Mouse (Mus musculus) heart, embryonic 13.5 days (tissue): ENCODE measurements around the gene Haao. TPM values are rescaled to one million over a fixed set of nuclear protein-coding genes. Genes with fewer than 3 reads are reported as not detected.

ENCODE experiments used
- ATAC-seq: fragments of 200-750 bp; cut with Nextera tagmentation; 2 replicates; pipeline ENCODE4 v1.8.0; 2017; ENCODE audit warnings: moderate TSS enrichment; ENCODE audit not compliant: insufficient number of reproducible peaks, low FRiP score, low TSS enrichment; ENCODE audit errors: extremely low read depth
- H3K27ac ChIP-seq: fragments of 300-500 bp; sonication (generic); replicated peaks from 2 replicates; pipeline ENCODE4 v1.5.1; 2015; ENCODE audit warnings: moderate library complexity, mild to moderate bottlenecking, inconsistent platforms
- H3K27me3 ChIP-seq: fragments of 300-500 bp; sonication (generic); replicated peaks from 2 replicates; pipeline ENCODE4 v1.6.1; 2015; ENCODE audit warnings: mild to moderate bottlenecking, inconsistent platforms
- H3K36me3 ChIP-seq: fragments of 300-500 bp; sonication (generic); 2 replicates; pipeline ENCODE4 v1.6.1; 2015; ENCODE audit warnings: mild to moderate bottlenecking, inconsistent platforms
- H3K4me1 ChIP-seq: fragments of 300-500 bp; sonication (generic); 2 replicates; pipeline ENCODE4 v1.6.1; 2015; ENCODE audit warnings: inconsistent platforms
- H3K4me2 ChIP-seq: fragments of 300-500 bp; sonication (generic); 2 replicates; pipeline ENCODE4 v1.6.1; 2015; ENCODE audit warnings: inconsistent platforms, mild to moderate bottlenecking, moderate library complexity
- H3K4me3 ChIP-seq: fragments of 300-500 bp; sonication (generic); 2 replicates; pipeline ENCODE4 v1.5.1; 2015; ENCODE audit warnings: moderate library complexity, mild to moderate bottlenecking, inconsistent platforms
- H3K9ac ChIP-seq: fragments of 300-500 bp; sonication (generic); 2 replicates; pipeline ENCODE4 v1.6.1; 2015; ENCODE audit warnings: inconsistent platforms, mild to moderate bottlenecking, moderate library complexity
- H3K9me3 ChIP-seq: fragments of 300-500 bp; sonication (generic); 2 replicates; pipeline ENCODE4 v1.6.1; 2016; ENCODE audit warnings: inconsistent platforms
- WGBS: fragments of 180-500 bp; shearing (Covaris S2); methylation state at CpG from one replicate; pipeline ENCODE4 v1.1.7; 2015; ENCODE audit warnings: mixed read lengths; 5-methylcytosine and 5-hydroxymethylcytosine counted together
- polyA plus RNA-seq: library from polyadenylated mRNA; unstranded; fragments of >200 nt; fragmentation: Nextera tagmentation; extraction: Ambion mirVana; gene quantifications from 2 replicates; pipeline ENCODE4 v1.2.1, GENCODE M21; 2015

The Haao gene
- polyA plus RNA-seq, 1 experiment from 2014 or later: 0.19 TPM

DNA sequence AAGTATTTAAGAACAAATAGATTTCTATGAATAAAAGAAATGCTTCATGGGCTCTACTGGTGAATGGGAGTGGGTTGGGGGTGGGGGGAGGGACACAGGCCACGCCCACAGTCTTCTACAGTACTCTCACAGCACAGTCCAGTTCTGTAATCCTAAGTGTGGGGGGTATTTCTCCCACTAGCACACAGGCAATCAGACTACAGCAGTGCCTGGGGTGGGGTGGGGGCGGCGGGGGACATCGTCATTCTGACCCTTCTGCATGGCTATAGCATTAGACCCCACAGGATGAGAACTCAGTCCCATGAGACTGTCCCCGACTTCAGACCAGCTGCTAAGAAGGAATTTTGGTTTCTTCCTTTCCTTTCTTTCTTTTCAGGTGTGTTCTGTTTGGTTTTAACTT lies 2.0 kb upstream of the Haao start:
- H3K4me3 ChIP-seq: no peak overlapping the region
- 0 out of 2 replicates have a peak, but pooled peaks cover 13% of the 10 kb centered on the region for H3K27me3 ChIP-seq
- peaks cover 2% of the 10 kb centered on the region; the same call in 1 of the 2 replicates for H3K4me1 ChIP-seq
- no peak for ATAC-seq
- 62% methylated on average over 5 of the region's 5 CpGs for WGBS
- H3K4me2 ChIP-seq: no peak overlapping the region
- no peaks in the 10 kb centered on the region for H3K36me3 ChIP-seq
- no peak overlapping the region for H3K27ac ChIP-seq
- no peak overlapping the region for H3K9ac ChIP-seq
- H3K9me3 ChIP-seq: no peaks in the 10 kb centered on the region

DNA sequence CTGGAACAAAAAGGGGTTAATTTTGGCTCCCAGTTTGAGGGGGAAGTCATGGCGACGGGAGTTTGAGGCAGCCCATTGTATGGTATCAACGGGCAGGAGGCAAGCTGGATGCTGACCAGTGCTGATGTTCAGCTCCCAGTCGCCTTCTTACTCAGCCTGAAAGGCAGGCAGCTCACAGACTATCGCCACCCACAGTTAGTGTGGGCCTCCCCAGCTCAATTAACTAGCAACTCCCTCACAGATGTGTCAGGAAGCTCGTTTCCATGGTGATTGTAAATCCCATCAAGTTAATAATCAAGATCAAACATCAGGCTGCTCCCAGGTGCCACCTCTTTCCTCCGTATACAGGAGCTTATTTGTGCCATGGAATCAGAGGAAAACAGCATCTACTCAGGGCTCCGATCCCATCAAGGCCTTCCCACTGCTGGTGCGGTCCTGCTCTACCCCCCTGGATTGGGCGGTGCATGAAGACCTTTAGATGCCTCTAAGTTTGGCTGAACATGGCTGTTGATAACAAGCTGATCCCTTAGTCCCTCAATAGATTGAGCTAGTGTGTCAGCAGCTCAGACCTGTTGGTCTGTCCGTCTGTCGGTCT lies 1.4 kb upstream of the Haao start:
- WGBS: 63% methylated on average over 12 of the region's 12 CpGs
- Histone ChIP-seq H3K9ac (no peak overlapping the region), H3K9me3 (no peaks in the 10 kb centered on the region), H3K4me3 (no peak overlapping the region), H3K27ac (no peak overlapping the region), H3K4me1 (peaks cover 2% of the 10 kb centered on the region; the same call in 1 of the 2 replicates), H3K27me3 (0 out of 2 replicates have a peak, but pooled peaks cover 13% of the 10 kb centered on the region), H3K36me3 (no peaks in the 10 kb centered on the region), H3K4me2 (no peak overlapping the region)
- no peak for ATAC-seq

DNA sequence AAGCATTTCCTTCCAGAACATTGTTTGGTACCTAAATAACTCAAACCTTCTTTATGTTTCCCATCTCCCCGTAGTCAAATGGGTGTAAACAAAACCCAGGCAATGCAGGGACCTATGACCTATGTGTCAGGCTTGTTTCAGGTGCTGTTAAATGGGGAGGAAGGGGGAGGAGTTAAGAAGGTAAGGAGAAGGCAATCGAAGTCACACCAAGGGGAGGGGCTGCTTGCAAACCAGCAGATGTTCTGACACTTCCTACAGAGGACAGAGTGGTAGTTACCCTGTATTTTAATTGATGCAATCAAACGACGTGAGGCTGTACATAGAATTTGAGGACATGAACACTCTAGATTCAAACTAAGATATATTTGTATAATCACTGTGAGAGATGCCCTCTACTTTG lies 719 bp upstream of the Haao start:
- H3K4me1 ChIP-seq: peaks cover 7% of the 10 kb centered on the region
- WGBS: 60% methylated on average over 4 of the region's 4 CpGs
- no peak for ATAC-seq
- no peak overlapping the region for H3K4me3 ChIP-seq
- no peaks in the 10 kb centered on the region for H3K9me3 ChIP-seq
- no peaks in the 10 kb centered on the region for H3K36me3 ChIP-seq
- H3K27ac ChIP-seq: no peak overlapping the region
- 0 out of 2 replicates have a peak, but pooled peaks cover 13% of the 10 kb centered on the region for H3K27me3 ChIP-seq
- H3K9ac ChIP-seq: no peak overlapping the region
- H3K4me2 ChIP-seq: no peak overlapping the region

DNA sequence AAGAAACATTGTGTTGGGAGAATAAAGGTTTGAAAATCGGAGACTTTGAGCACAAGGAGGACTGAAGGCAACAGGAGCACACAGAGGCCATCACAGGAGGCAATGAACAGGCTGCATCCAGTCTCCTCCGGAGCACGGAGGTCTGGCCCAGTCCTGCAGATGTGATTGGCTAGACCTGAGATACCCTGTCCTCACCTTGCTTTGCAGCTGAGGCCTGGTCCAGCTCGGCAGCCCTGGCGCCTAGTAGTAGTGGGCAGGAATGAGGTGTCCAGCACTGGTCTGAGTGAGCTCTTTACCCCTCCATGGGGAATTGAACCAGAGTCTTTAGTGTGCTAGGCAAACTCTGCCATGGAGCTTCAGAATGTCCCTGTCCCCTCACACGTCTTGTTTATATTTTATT lies 663 bp downstream of the Haao start:
- no peak overlapping the region for H3K27ac ChIP-seq
- no peak overlapping the region for H3K4me3 ChIP-seq
- ATAC-seq: no peak
- WGBS: 71% methylated on average over 6 of the region's 6 CpGs
- no peak overlapping the region for H3K9ac ChIP-seq
- H3K4me1 ChIP-seq: peaks cover 11% of the 10 kb centered on the region
- H3K27me3 ChIP-seq: 0 out of 2 replicates have a peak, but pooled peaks cover 13% of the 10 kb centered on the region
- no peaks in the 10 kb centered on the region for H3K36me3 ChIP-seq
- no peaks in the 10 kb centered on the region for H3K9me3 ChIP-seq
- no peak overlapping the region for H3K4me2 ChIP-seq

DNA sequence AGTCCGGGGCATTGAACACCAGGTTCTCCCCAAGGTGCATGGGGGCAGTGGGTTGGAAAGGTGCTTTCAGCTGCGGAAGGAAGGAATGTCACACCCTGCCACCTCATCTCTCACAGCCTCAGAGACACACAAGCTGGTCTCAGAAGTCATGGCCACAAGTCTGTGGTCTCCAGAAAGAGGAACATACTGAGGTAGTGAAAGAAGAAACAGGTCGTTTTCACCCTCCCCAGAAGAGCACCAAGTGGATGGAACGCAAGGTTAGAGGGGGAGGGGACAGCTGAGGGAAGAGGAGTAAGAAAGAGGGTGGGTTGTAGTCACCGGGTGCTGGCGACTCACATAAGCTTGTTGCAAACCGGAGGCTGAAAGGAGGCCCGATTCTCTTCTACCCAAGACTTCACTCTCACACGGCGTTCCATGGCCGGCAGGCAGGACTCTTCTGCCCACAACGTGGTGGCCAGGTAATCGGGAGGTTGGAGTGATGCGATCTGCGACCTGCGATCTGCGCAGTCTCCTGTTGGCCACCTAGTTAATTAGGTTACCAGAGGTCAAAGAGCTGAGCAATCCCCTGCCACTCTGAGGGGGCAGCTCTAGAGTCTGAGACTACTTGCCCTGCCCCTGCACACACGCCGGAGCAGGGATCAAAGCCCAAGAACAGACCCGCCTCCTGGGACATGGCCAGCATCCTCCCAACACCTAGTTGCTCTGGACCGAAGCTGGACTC lies 1.3 kb downstream of the Haao start:
- no peaks in the 10 kb centered on the region for H3K9me3 ChIP-seq
- peaks cover 11% of the 10 kb centered on the region for H3K4me1 ChIP-seq
- 69% methylated on average over 21 of the region's 21 CpGs for WGBS
- H3K27ac ChIP-seq: no peak overlapping the region
- H3K4me3 ChIP-seq: no peak overlapping the region
- H3K9ac ChIP-seq: no peak overlapping the region
- H3K4me2 ChIP-seq: no peak overlapping the region
- 0 out of 2 replicates have a peak, but pooled peaks cover 8% of the 10 kb centered on the region for H3K27me3 ChIP-seq
- no peak for ATAC-seq
- H3K36me3 ChIP-seq: no peaks in the 10 kb centered on the region

DNA sequence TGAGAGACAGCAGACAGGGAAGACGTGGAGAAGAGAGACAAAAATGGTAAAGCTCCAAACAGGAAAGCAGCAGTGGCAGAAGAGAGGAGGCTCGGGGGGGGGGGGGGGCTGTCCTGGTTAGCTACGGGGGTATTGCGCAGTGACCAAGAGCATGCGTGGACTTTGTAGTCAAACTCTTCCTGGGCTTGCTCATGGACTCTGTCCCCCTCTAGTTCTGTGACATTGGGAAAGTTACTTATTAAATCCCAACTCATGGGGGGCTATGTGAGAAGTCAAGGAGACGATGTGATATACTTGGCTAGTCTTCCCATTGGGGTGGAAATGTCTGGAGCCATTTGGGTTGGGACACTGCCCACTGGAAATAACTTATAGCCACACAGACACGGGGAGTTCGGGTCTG lies 2.2 kb downstream of the Haao start:
- Histone ChIP-seq H3K27me3 (0 out of 2 replicates have a peak, but pooled peaks cover 8% of the 10 kb centered on the region), H3K4me3 (no peak overlapping the region), H3K27ac (no peak overlapping the region), H3K9ac (no peak overlapping the region), H3K4me2 (no peak overlapping the region), H3K9me3 (no peaks in the 10 kb centered on the region), H3K36me3 (no peaks in the 10 kb centered on the region), H3K4me1 (peaks cover 11% of the 10 kb centered on the region)
- 74% methylated on average over 6 of the region's 8 CpGs for WGBS
- no peak for ATAC-seq

DNA sequence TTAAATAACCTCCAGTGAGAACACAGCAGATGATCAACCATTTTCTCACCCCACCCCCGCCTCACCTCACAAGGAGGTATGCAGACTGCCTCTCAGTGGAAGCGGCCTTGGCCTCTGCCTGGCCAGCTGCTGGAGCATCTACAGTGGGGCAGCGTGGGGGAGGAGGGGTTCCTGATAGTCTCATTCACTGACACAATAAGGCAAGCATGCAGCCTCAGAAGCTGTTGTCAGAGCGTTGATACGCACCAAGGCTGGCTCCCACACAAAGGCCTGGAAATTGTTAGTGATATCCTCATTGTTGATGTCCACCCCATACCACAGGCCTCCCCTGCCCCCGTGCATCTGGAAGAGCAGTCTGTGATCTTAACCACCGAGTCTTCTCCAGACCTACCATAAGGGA lies 4.0 kb downstream of the Haao start:
- no peaks in the 10 kb centered on the region for H3K9me3 ChIP-seq
- no peak overlapping the region for H3K4me2 ChIP-seq
- H3K27ac ChIP-seq: no peak overlapping the region
- H3K4me3 ChIP-seq: no peak overlapping the region
- peaks cover 12% of the 10 kb centered on the region for H3K27me3 ChIP-seq
- H3K9ac ChIP-seq: no peak overlapping the region
- H3K4me1 ChIP-seq: peaks cover 9% of the 10 kb centered on the region
- no peak for ATAC-seq
- no peaks in the 10 kb centered on the region for H3K36me3 ChIP-seq
- WGBS: 24% methylated on average over 7 of the region's 7 CpGs

DNA sequence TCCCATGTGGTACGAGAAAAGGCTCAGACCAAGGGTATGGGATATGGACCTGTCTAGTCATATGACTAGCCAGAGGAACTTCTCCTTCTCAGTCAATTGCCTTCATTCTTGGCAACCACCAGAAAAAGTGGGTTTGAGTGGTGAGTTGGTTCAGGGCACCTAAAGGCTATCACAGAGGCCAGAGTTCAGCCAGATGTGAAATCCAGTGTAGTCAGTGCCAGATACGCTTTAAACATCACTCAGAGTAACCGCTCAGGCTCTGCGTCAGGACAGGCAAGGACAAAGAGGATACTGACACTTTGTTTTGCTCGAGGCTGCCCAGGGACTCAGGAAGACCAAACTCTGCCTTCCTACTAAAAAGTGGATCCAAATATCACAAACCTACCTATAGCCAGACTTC lies 6.8 kb downstream of the Haao start:
- no peak overlapping the region for H3K4me2 ChIP-seq
- no peaks in the 10 kb centered on the region for H3K9me3 ChIP-seq
- no peak for ATAC-seq
- 79% methylated on average over 5 of the region's 5 CpGs for WGBS
- H3K36me3 ChIP-seq: no peaks in the 10 kb centered on the region
- H3K4me3 ChIP-seq: no peak overlapping the region
- H3K27me3 ChIP-seq: peaks cover 14% of the 10 kb centered on the region
- no peak overlapping the region for H3K27ac ChIP-seq
- peaks cover 9% of the 10 kb centered on the region for H3K4me1 ChIP-seq
- H3K9ac ChIP-seq: no peak overlapping the region

DNA sequence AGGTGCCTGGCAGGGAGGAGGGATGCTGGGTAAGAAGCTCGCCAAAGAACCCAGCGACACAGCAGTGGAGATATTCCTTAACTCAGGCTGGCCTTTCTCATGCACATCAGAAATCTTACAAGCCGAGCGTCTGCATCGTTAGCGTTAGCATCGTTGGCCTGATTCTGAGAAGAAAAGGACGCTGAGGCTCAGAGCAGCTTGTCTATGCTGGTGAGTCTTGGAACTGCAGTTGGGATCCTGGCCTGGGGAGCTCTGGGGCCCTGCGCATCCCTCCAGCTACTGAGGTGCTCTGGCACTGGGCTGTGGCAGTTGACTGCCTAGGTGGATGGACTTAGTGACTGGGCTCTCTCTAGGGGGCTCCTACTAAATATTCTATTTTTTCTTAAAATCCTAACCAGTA lies 8.6 kb downstream of the Haao start:
- 62% methylated on average over 9 of the region's 9 CpGs for WGBS
- no peak overlapping the region for H3K4me3 ChIP-seq
- no peak overlapping the region for H3K27ac ChIP-seq
- H3K4me1 ChIP-seq: peaks cover 11% of the 10 kb centered on the region
- no peak for ATAC-seq
- H3K27me3 ChIP-seq: peaks cover 14% of the 10 kb centered on the region
- no peaks in the 10 kb centered on the region for H3K9me3 ChIP-seq
- no peak overlapping the region for H3K4me2 ChIP-seq
- no peaks in the 10 kb centered on the region for H3K36me3 ChIP-seq
- no peak overlapping the region for H3K9ac ChIP-seq

DNA sequence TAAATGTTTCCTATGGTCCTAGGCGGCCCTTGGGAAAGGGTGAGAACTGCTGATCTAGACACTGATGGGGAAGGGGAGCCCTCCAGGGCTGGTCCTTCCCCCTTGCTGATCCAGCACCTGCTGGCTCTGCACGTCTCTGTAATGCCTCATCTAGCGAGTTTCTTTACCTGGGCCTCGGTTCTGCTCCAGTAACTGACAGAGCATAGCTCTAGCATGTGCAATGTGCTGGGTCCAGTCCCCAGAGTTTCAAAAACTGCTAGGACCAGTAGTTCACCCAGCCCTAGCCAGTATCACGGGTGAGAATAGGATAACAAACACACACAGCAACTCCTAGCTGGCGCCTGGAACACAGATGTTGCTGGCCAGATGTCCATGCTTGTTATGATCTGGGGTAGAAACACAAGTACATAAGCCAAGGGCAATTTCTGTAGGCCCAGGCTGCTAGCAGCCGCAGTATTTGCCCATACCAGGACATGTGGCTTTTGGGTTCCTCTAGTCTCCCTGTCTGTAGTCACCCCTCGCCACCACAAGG lies 10.0 kb downstream of the Haao start:
- H3K4me2 ChIP-seq: no peak overlapping the region
- peaks cover 14% of the 10 kb centered on the region for H3K27me3 ChIP-seq
- no peak for ATAC-seq
- no peaks in the 10 kb centered on the region for H3K9me3 ChIP-seq
- H3K27ac ChIP-seq: no peak overlapping the region
- no peaks in the 10 kb centered on the region for H3K36me3 ChIP-seq
- no peak overlapping the region for H3K4me3 ChIP-seq
- H3K4me1 ChIP-seq: peaks cover 7% of the 10 kb centered on the region
- H3K9ac ChIP-seq: no peak overlapping the region
- 74% methylated on average over 8 of the region's 8 CpGs for WGBS

DNA sequence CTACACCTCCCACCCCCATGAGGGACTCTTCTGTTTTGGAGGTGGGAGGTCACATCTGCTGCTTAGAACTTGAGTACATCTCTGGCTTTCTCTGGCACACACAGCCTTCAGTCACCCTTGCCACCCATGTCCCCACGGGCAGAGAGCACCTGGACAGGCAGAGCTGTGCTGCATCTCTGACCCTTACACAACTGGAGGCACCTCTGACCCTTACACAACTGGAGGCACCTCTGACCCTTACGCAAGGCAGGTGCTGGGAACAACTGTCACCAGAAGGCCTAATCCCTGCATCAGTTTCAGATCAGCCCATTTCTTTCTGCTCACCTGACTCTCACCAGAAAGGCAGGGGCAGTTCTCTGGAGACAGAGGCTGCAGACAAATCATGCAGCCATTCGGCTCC lies 11.7 kb downstream of the Haao start:
- Histone ChIP-seq H3K9me3 (no peaks in the 10 kb centered on the region), H3K4me2 (no peak overlapping the region), H3K4me1 (peaks cover 7% of the 10 kb centered on the region), H3K36me3 (no peaks in the 10 kb centered on the region), H3K27ac (no peak overlapping the region), H3K27me3 (peaks cover 14% of the 10 kb centered on the region), H3K9ac (no peak overlapping the region), H3K4me3 (no peak overlapping the region)
- ATAC-seq: no peak
- WGBS: 74% methylated on average over 3 of the region's 3 CpGs

DNA sequence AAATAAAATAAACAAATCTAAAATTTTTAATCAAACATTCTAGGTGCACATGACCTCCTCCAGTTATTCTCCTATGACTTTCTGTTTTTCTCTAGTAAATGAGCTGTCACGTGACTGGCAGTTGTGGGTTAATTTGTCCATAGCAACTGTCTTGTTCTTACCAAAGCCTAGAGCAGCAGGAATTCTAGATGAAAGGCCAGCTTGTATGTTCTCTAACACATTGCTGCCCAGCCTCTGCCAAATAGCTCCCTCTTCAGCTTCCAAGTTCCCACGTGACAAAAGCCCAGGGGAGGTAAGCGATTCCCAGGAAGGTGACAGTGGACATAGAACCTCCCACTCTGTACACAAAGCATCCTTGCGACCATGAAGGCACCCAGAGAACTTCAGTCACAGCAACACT lies 13.6 kb downstream of the Haao start:
- no peak for ATAC-seq
- H3K9me3 ChIP-seq: no peaks in the 10 kb centered on the region
- no peak overlapping the region for H3K4me3 ChIP-seq
- no peak overlapping the region for H3K4me2 ChIP-seq
- H3K9ac ChIP-seq: no peak overlapping the region
- no peak overlapping the region for H3K27ac ChIP-seq
- peaks cover 12% of the 10 kb centered on the region for H3K4me1 ChIP-seq
- WGBS: 37% methylated on average over 4 of the region's 4 CpGs
- H3K27me3 ChIP-seq: peaks cover 10% of the 10 kb centered on the region
- no peaks in the 10 kb centered on the region for H3K36me3 ChIP-seq
